Mouse (Mus musculus) CH12F3 (cell line): Measurements from ENCODE around the gene Ltv1.

Experiments used
- in situ Hi-C: fragments of 300-500 bp; cut with MboI; formaldehyde crosslinking; loops from 2 replicates; pipeline ENCODE4 v1.14.3; 2020; ENCODE audit warnings: low sequenced_read_pairs

The Ltv1 gene

GRCm38 (mm10) chr10:13135276-13135675, 57.7 kb downstream of the Ltv1 start:
- in situ Hi-C loops: no loop called here

- in situ Hi-C loops: no loop called here
Observed at GRCm38 (mm10) chr10:13133850-13134249, 59.1 kb downstream of the Ltv1 start.
